Mouse (Mus musculus) small intestine, adult 2 months (tissue): ENCODE data around the gene Dync1i1.

Experiments
- CTCF ChIP-seq: fragments of 200-500 bp; IDR thresholded peaks from 2 replicates; pipeline ENCODE4 v1.5.1; 2012; ENCODE audit warnings: low read depth, mild to moderate bottlenecking, control low read depth, inconsistent platforms, low read length, moderate library complexity, mixed read lengths; ENCODE audit not compliant: insufficient replicate concordance, insufficient read length; ENCODE audit errors: extremely low read depth
- POLR2A ChIP-seq: fragments of 200-500 bp; IDR thresholded peaks from 2 replicates; pipeline ENCODE4 v1.6.1; 2012; ENCODE audit warnings: low read depth, mild to moderate bottlenecking, control low read depth, inconsistent platforms, low read length, moderate library complexity

DNA sequence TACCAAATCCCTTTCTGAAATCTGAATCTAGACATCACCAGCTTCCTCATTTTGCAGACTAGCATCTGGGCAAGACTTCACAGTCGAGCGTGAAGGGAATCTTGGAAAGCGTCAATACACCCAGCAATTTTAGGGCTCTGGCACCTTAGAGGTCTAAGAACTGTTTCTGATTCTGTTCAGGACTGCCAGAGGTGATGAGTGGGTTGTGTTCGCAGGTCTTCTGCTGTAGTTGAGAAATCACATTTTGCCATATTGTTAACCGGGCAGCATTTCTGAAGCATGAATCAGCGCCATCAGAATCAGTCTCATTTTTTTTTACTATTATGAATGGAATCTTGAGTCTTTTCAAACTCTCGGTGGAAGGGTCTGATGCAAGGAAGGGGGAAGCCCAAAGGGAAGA is 185.9 kb downstream of the Dync1i1 start:
- no peak for TF ChIP-seq CTCF
- no peak for TF ChIP-seq POLR2A
